Mouse (Mus musculus) olfactory bulb, adult 2 months (tissue): ENCODE measurements around the gene Tnfrsf25.

Experiments used
- CTCF ChIP-seq: fragments of 200-500 bp; IDR thresholded peaks from 2 replicates; pipeline ENCODE4 v1.5.1; 2012; ENCODE audit warnings: low read depth, mild to moderate bottlenecking, low read length, moderate library complexity; ENCODE audit not compliant: insufficient read depth
- POLR2A ChIP-seq: fragments of 200-500 bp; IDR thresholded peaks from 2 replicates; pipeline ENCODE4 v1.6.1; 2012; ENCODE audit warnings: mild to moderate bottlenecking, low read depth, low read length, moderate library complexity; ENCODE audit not compliant: insufficient read depth

- no peak for TF ChIP-seq CTCF
- TF ChIP-seq POLR2A = no peak
These were observed 53.4 kb downstream of the Tnfrsf25 start for GRCm38 (mm10) chr4:152169103-152169502.
